Mouse (Mus musculus) testis, postnatal 10 days (tissue): ENCODE results near the gene Foxs1.

Experiments used
- DNase-seq: peaks from one replicate; pipeline ENCODE4 v3.0.0; 2021; ENCODE audit warnings: low spot score

Foxs1 gene

DNA sequence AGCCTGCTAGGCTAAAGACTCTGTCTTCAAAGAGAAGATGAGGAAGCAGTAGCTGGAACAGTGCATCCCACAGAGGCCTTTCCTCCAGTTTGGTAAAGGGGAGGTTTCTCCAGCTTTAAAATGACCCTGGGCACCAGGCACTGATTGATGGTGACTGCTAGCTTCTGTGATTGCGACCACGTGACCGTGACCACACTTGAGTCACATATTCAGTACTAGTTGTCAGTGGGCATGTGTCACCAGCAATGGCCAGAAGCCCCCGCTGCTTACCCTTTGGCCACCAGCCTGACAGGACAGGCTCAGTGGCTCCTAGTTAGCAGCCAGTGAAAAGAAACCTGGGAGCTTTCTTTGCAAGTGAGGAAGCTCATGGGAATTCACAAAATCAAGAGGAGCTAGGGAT lies 29.4 kb downstream of the Foxs1 start:
- DNase-seq: no peak

- DNase-seq: no peak
These were observed 30.4 kb downstream of the Foxs1 start for GRCm38 (mm10) chr2:152902658-152903057.

- no peak for DNase-seq
These were observed 31.7 kb downstream of the Foxs1 start for GRCm38 (mm10) chr2:152901296-152901695.

DNA sequence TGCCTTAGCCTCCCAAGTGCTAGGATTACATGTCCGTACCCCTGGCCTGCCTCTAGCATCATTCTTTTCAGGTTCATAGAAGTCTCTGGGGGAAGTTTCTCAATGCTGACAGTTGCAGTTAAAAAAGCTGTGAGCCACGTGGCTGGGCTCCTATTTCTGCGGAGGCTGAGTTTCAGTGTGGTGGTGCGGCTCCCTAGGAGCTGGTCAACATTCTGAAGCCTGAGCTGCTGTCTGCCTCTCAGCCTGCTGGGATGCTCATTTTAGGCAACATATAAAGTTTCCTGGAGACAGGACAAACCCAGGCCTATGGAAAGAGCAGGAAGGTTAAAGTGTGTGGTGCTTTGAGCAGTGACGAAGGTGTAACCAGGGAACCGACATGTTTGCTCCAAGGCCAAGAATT lies 34.0 kb downstream of the Foxs1 start:
- DNase-seq: no peak

DNA sequence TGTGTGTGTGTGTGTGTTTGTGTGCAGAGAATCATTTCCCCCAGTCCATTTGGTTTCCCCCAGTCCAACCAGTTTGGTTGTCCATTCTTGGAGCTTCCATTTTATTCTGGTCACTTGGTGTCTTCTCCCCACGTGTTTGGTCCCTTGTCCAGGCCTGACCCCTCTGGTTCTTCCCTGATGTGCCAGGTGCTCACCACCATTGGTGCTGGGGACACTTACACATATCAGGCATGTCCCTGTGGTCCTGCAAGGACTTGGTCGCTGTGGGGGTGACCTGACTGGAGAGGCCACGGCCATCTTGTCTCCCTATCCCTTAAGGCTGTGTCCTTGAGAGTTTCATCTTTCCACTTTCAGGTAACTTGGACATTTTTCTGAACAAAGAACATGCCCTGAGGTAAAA lies 36.1 kb downstream of the Foxs1 start:
- DNase-seq: no peak

GRCm38 (mm10) chr2:152895834-152896233 lies 37.2 kb downstream of the Foxs1 start:
- no peak for DNase-seq

GRCm38 (mm10) chr2:152888774-152889173 lies 44.2 kb downstream of the Foxs1 start:
- no peak for DNase-seq

DNA sequence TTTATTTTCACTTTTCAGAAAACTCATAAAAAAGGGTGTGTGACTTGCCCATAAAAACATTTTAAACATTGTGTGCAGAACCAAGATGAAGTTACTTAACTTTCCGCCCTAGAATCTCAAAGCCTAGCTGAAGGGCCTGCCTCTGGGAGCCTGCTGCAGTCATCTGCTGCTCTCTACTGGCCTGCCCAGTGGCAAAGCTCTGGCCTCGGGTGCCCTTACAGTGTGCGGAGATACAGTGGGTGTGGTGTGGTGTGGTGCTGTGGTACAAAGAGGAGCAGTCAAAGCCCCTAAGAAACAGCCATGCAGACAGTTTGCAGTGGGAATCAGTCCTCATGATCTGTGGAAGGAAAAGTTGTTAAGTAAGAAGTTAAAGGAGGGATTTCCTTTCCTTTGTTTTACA lies 45.8 kb downstream of the Foxs1 start:
- DNase-seq: no peak

DNA sequence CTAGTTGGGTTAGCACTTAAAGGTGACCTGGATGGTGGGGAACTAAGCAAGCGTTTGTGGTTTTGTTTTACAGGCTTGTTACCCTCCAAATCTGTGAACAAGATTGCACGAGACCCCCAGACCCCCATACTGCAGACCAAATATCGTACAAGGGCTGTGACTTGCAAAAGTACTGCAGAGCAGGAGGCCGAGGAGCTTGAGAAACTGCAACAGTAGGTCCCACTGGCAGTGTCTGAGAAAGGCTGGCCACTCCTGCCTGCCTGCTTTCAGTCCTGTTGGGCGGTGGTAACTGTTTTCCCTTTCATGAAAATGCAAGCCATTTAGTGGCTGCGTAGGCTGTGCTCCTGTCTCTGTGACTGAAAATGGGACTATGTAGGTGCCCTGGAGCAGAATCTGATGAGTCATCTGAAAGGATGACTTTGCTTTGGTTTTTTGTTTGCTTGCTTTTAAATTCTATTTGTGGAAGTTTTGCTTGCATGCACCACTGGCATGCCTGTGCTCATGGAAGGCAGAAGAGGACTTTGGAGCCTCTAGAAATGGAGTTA lies 48.8 kb downstream of the Foxs1 start:
- DNase-seq: no peak
